In genomic region chr7:127105551-127105950, GRCm38 (mm10) we compare ENCODE assay signal across 19 mouse cellular contexts. TPM values are rescaled to one million over a fixed set of nuclear protein-coding genes. Genes with fewer than 3 reads are reported as not detected.
DNase-seq lines count a peak whose midpoint lies in the region; ATAC-seq and TF ChIP-seq lines count a peak whose summit lies in the region.
"Had no signal": no experiment of that assay in that cellular context is flagged by ENCODE, and none has a peak within 500 bp of the region (broad histone marks: within the 10 kb centered on the region; RNA-seq: fewer than 3 reads in every experiment).

No protein-coding gene starts in this region.

- peak; percentile 36 for DNase-seq in cerebellum, adult 9-10 months
- no peak for DNase-seq in cerebellum, adult 11 months
- DNase-seq in layer of hippocampus, adult 2 months (ENCODE audit: low spot score in 2 of 2), result no peak
- DNase-seq in layer of hippocampus, adult 8-10 months (ENCODE audit: low spot score in 2 of 2), result no peak
- DNase-seq in hindbrain, embryonic 14.5 days (ENCODE audit: low spot score), result no peak
- peak; percentile 2 for DNase-seq in midbrain, embryonic 14.5 days
- no peak for DNase-seq in kidney, postnatal 4 days
- no peak for DNase-seq in lung, postnatal 25 days (ENCODE audit: low spot score)
- DNase-seq: adrenal gland, adult 2 months; heart, postnatal 4 days; liver, postnatal 0 days; lung, postnatal 36 days had no signal

- peaks cover 4% of the 10 kb centered on the region; the same call in 1 of the 2 replicates for H3K4me1 ChIP-seq in hindbrain, embryonic 14.5 days (replicated peaks; ENCODE audit: control insufficient read depth, insufficient read depth, low read length)
- peaks cover 7% of the 10 kb centered on the region; the same call in 1 of the 2 replicates for H3K4me1 ChIP-seq in midbrain, embryonic 14.5 days (ENCODE audit: control insufficient read depth, insufficient read depth, low read length)
- H3K4me1 ChIP-seq: embryonic facial prominence, embryonic 12.5 days; heart, embryonic 13.5 days; neural tube, embryonic 12.5 days had no signal

- no peak overlapping the region for H3K4me2 ChIP-seq in hindbrain, embryonic 14.5 days (replicated peaks)
- H3K4me2 ChIP-seq in midbrain, embryonic 14.5 days (ENCODE audit: low read length), result no peak overlapping the region

- 70% methylated on average over 7 of the region's 7 CpGs for WGBS in hindbrain, embryonic 14.5 days
- WGBS in midbrain, embryonic 14.5 days, result 79% methylated on average over 7 of the region's 7 CpGs

- H3K27ac ChIP-seq in layer of hippocampus, adult 2 months, result peak overlapping the region; percentile 64; the same call in 1 of the 2 replicates
- no peak overlapping the region for H3K27ac ChIP-seq in hindbrain, embryonic 14.5 days
- 0 out of 2 replicates have a peak overlapping the region, but pooled peaks have one; percentile 73 for H3K27ac ChIP-seq in midbrain, embryonic 14.5 days (replicated peaks; ENCODE audit: low read depth, low read length)
- H3K27ac ChIP-seq: heart, embryonic 13.5 days; limb, embryonic 15.5 days; neural tube, embryonic 12.5 days had no signal

- no peaks in the 10 kb centered on the region for H3K27me3 ChIP-seq in hindbrain, embryonic 14.5 days (ENCODE audit: control insufficient read depth, insufficient read depth, low read length)
- H3K27me3 ChIP-seq in midbrain, embryonic 14.5 days (ENCODE audit: control insufficient read depth, insufficient read depth, low read length), result no peaks in the 10 kb centered on the region
- H3K27me3 ChIP-seq: embryonic facial prominence, embryonic 12.5 days; limb, embryonic 15.5 days; neural tube, embryonic 12.5 days had no signal

- no peak for ATAC-seq in hindbrain, embryonic 14.5 days (ENCODE audit: low FRiP score)
- ATAC-seq in midbrain, embryonic 14.5 days (ENCODE audit: low FRiP score, low TSS enrichment), result no peak

- no peak for TF ChIP-seq CTCF in layer of hippocampus, adult 2 months (conservative IDR thresholded peaks at IDR 0.05)

- no peak overlapping the region for H3K4me3 ChIP-seq in layer of hippocampus, adult 2 months
- no peak overlapping the region for H3K4me3 ChIP-seq in hindbrain, embryonic 14.5 days (replicated peaks; ENCODE audit: low read length)
- no peak overlapping the region for H3K4me3 ChIP-seq in midbrain, embryonic 14.5 days (replicated peaks; ENCODE audit: low read depth, low read length)
- H3K4me3 ChIP-seq: neural tube, embryonic 12.5 days had no signal

- no peaks in the 10 kb centered on the region for H3K9me3 ChIP-seq in hindbrain, embryonic 14.5 days (ENCODE audit: control insufficient read depth, low read length)
- no peaks in the 10 kb centered on the region for H3K9me3 ChIP-seq in midbrain, embryonic 14.5 days (ENCODE audit: control insufficient read depth, low read length)
- H3K9me3 ChIP-seq: embryonic facial prominence, embryonic 12.5 days; heart, embryonic 13.5 days; limb, embryonic 15.5 days; neural tube, embryonic 12.5 days had no signal

- peak overlapping the region; percentile 45; the same call in 1 of the 2 replicates for H3K9ac ChIP-seq in hindbrain, embryonic 14.5 days
- no peak overlapping the region for H3K9ac ChIP-seq in midbrain, embryonic 14.5 days (replicated peaks; ENCODE audit: low read length)
- H3K9ac ChIP-seq: limb, embryonic 15.5 days; liver, postnatal 0 days had no signal

- no peaks in the 10 kb centered on the region for H3K36me3 ChIP-seq in hindbrain, embryonic 14.5 days (replicated peaks; ENCODE audit: control insufficient read depth, insufficient read depth)
- no peaks in the 10 kb centered on the region for H3K36me3 ChIP-seq in midbrain, embryonic 14.5 days (ENCODE audit: control insufficient read depth, insufficient read depth, low read length)
- H3K36me3 ChIP-seq: embryonic facial prominence, embryonic 12.5 days; heart, embryonic 13.5 days; limb, embryonic 15.5 days; neural tube, embryonic 12.5 days had no signal

RNA-seq across cellular contexts. Expression of gene AI467606, which starts 14.4 kb away (rescaled TPM):
- total RNA-seq in layer of hippocampus, adult 2 months (2021), result 1 to 10 TPM; 1.0 to 2.0 TPM
- total RNA-seq in layer of hippocampus, adult 8-10 months (2022), result 1 to 10 TPM; 1.2 to 3.7 (median 2.3) TPM
- polyA plus RNA-seq in hindbrain, embryonic 14.5 days (2014; fragmentation: Nextera tagmentation; extraction: Ambion mirVana), result 1.7 and 1.9 TPM in 2 replicates
- polyA plus RNA-seq in midbrain, embryonic 14.5 days (2014; fragmentation: Nextera tagmentation; extraction: Ambion mirVana), result 0.84 and 2.2 TPM in 2 replicates

RNA-seq across cellular contexts. Expression of gene Qprt, which starts 16.5 kb away (rescaled TPM):
- not detected for total RNA-seq in layer of hippocampus, adult 2 months (2021)
- 1 to 10 TPM in 1 of 4 experiments, under 1 TPM in 3; 0.22 to 1.1 (median 0.53) TPM for total RNA-seq in layer of hippocampus, adult 8-10 months (2022)
- 0.55 and 0.87 TPM in 2 replicates for polyA plus RNA-seq in hindbrain, embryonic 14.5 days (2014; fragmentation: Nextera tagmentation; extraction: Ambion mirVana)
- polyA plus RNA-seq in midbrain, embryonic 14.5 days (2014; fragmentation: Nextera tagmentation; extraction: Ambion mirVana), result 0.11 and 0.67 TPM in 2 replicates

RNA-seq across cellular contexts. Expression of gene Zg16, which starts 18.4 kb away (rescaled TPM):
- total RNA-seq in layer of hippocampus, adult 2 months (2021), result not detected
- not detected for total RNA-seq in layer of hippocampus, adult 8-10 months (2022)
- not detected in 2 replicates for polyA plus RNA-seq in hindbrain, embryonic 14.5 days (2014; fragmentation: Nextera tagmentation; extraction: Ambion mirVana)
- not detected in 2 replicates for polyA plus RNA-seq in midbrain, embryonic 14.5 days (2014; fragmentation: Nextera tagmentation; extraction: Ambion mirVana)
- total RNA-seq: adrenal gland, adult 2 months; CH12.LX; heart, postnatal 4 days had no signal
- polyA plus RNA-seq: embryonic facial prominence, embryonic 12.5 days; forebrain, embryonic 14.5 days; heart, embryonic 13.5 days; kidney, embryonic 16.5 days; limb, embryonic 15.5 days; neural tube, embryonic 12.5 days had no signal

RNA-seq across cellular contexts. Expression of gene Spn, which starts 32.1 kb away (rescaled TPM):
- total RNA-seq in layer of hippocampus, adult 2 months (2021), result under 1 TPM; 0.64 to 0.72 TPM
- total RNA-seq in layer of hippocampus, adult 8-10 months (2022), result under 1 TPM; 0.29 to 0.68 (median 0.46) TPM
- not detected in 2 replicates for polyA plus RNA-seq in hindbrain, embryonic 14.5 days (2014; fragmentation: Nextera tagmentation; extraction: Ambion mirVana)
- not detected in 2 replicates for polyA plus RNA-seq in midbrain, embryonic 14.5 days (2014; fragmentation: Nextera tagmentation; extraction: Ambion mirVana)
- polyA plus RNA-seq: embryonic facial prominence, embryonic 12.5 days; forebrain, embryonic 14.5 days had no signal

Comparison
In these comparisons a context has a peak if more than half of its experiments do, and no peak if none do; other contexts are left out.
1. DNase-seq: peak in cerebellum, adult 9-10 months (single experiment) and midbrain, embryonic 14.5 days (single experiment); none in cerebellum, adult 11 months (single experiment), layer of hippocampus, adult 2 months (0 of 2), layer of hippocampus, adult 8-10 months (0 of 2), hindbrain, embryonic 14.5 days (single experiment), kidney, postnatal 4 days (0 of 2) and lung, postnatal 25 days (single experiment).